Mouse (Mus musculus) liver, adult 2 months (tissue): ENCODE measurements around the gene Vmn1r239-ps. TPM values are rescaled to one million over a fixed set of nuclear protein-coding genes. Genes with fewer than 3 reads are reported as not detected.
"Not testable (repeated sequence)": the region's sequence is repeated elsewhere in the genome, so short reads cannot be mapped to it uniquely, and the experiment has no call there.

ENCODE experiments used
- DNase-seq: peaks from one replicate; pipeline ENCODE4 v3.0.0-alpha.2; 2011; ENCODE audit warnings: low read depth, low spot score; ENCODE audit errors: extremely low read depth
- H3K27ac ChIP-seq: fragments of 200-500 bp; replicated peaks from 2 replicates; pipeline ENCODE4 v1.5.1; 2012; ENCODE audit warnings: low read depth, mild to moderate bottlenecking, control low read depth, inconsistent platforms, low read length; ENCODE audit not compliant: insufficient read depth
- H3K27me3 ChIP-seq: fragments of 200-500 bp; 2 replicates; pipeline ENCODE4 v1.6.1; 2012; ENCODE audit warnings: mild to moderate bottlenecking, moderate library complexity, low read length, inconsistent platforms; ENCODE audit not compliant: control insufficient read depth, insufficient read depth
- H3K36me3 ChIP-seq: fragments of 200-500 bp; 2 replicates; pipeline ENCODE4 v1.6.1; 2012; ENCODE audit warnings: low read length, inconsistent platforms; ENCODE audit not compliant: control insufficient read depth, insufficient read depth
- H3K4me1 ChIP-seq: fragments of 200-500 bp; 2 replicates; pipeline ENCODE4 v1.6.1; 2011; ENCODE audit warnings: low read length; ENCODE audit not compliant: control insufficient read depth, insufficient read depth
- H3K4me3 ChIP-seq: fragments of 200-500 bp; 2 replicates; pipeline ENCODE4 v1.5.1; 2011; ENCODE audit warnings: low read depth, mild to moderate bottlenecking, control low read depth, low read length, moderate library complexity; ENCODE audit not compliant: insufficient read depth
- H3K79me2 ChIP-seq: fragments of 200-500 bp; 2 replicates; pipeline ENCODE4 v1.6.1; 2012; ENCODE audit warnings: inconsistent platforms, mild to moderate bottlenecking, low read length, moderate library complexity; ENCODE audit not compliant: control insufficient read depth, insufficient read depth
- H3K9ac ChIP-seq: fragments of 200-500 bp; 2 replicates; pipeline ENCODE4 v1.6.1; 2012; ENCODE audit warnings: low read depth, mild to moderate bottlenecking, control low read depth, inconsistent platforms, low read length
- CTCF ChIP-seq: fragments of 200-500 bp; IDR thresholded peaks from 2 replicates; pipeline ENCODE4 v1.5.1; 2011; ENCODE audit warnings: low read depth, low read length, control low read depth
- POLR2A ChIP-seq: fragments of 200-500 bp; IDR thresholded peaks from 2 replicates; pipeline ENCODE4 v1.6.1; 2011; ENCODE audit warnings: low read length, control low read depth; ENCODE audit not compliant: insufficient read depth; ENCODE audit errors: extremely low read depth
- WGBS: fragments of 180-500 bp; shearing (Covaris S2); methylation state at CpG from one replicate; pipeline ENCODE4 v1.1.7; 2018; 5-methylcytosine and 5-hydroxymethylcytosine counted together
- polyA plus RNA-seq: library from polyadenylated mRNA; depleted of rRNA; stranded (reverse); fragments of >200 nt; gene quantifications from 2 replicates; pipeline ENCODE4 v1.2.3, GENCODE M21; 2012; rRNA removed
- total RNA-seq: library from RNA; depleted of rRNA; stranded (reverse); fragments of >200 nt; gene quantifications from 2 replicates; pipeline ENCODE4 v1.2.3, GENCODE M21; 2014; rRNA removed

Vmn1r239-ps gene
- not detected in 2 replicates for total RNA-seq
- not detected in 2 replicates for polyA plus RNA-seq

DNA sequence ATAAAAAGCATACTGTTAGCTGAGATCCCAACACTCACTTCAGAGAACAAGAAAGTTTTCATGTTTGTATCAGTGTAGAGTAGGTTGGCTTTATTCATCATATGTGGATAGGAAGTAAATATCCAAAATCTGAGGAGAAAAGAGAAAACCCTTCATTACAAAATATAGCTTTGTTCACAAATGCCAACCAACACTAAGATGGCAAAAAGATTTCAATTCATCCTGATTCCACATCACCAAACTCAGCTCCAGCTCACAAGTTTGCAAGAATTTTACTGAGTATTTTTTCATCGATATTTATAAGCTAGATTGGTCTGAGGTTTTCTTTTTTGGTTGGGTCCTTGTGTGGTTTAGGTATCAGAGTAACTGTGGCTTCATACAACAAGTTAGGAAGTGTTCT is at the start of gene Vmn1r239-ps:
Gene Vmn1r239-ps, minus strand, starts transcription at position 101 of the 400 bp plus-strand sequence.
- not testable (repeated sequence) for H3K27ac ChIP-seq, H3K27me3 ChIP-seq, H3K9ac ChIP-seq, H3K4me1 ChIP-seq, H3K36me3 ChIP-seq, H3K4me3 ChIP-seq, DNase-seq, H3K79me2 ChIP-seq
- WGBS: 86% methylated on average over 1 of the region's 1 CpGs

DNA sequence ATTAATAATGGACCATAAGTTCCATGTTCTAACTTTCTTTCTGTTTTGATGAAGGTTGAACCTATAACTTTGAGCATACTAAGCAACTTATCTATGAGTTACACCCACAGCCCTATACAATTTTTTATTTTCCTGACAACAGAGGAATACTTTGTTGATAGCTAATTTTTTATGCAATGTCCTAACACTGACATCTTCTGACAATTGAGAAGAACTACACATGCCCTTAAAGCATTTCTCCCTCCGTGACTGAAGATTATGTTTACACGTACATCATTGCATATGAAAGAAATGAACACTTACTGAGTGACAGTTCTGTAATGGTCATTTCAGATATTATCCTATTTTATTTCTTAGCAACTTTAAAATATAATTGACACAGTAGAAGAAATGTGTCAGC is 36.0 kb upstream of the Vmn1r239-ps start:
- no peak overlapping the region for H3K4me3 ChIP-seq
- WGBS: 44% methylated on average over 2 of the region's 2 CpGs
- no peaks in the 10 kb centered on the region for H3K79me2 ChIP-seq
- H3K4me1 ChIP-seq: no peaks in the 10 kb centered on the region
- no peaks in the 10 kb centered on the region for H3K36me3 ChIP-seq
- no peaks in the 10 kb centered on the region for H3K27me3 ChIP-seq
- H3K9ac ChIP-seq: no peak overlapping the region
- no peak for TF ChIP-seq POLR2A
- 0 out of 2 replicates have a peak, but pooled peaks have one; percentile 12 for TF ChIP-seq CTCF
- no peak overlapping the region for H3K27ac ChIP-seq
- no peak for DNase-seq

GRCm38 (mm10) chrX:147443386-147443785 is 10.1 kb downstream of the Vmn1r239-ps start:
- Histone ChIP-seq H3K4me3 (no peak overlapping the region), H3K36me3 (no peaks in the 10 kb centered on the region), H3K79me2 (no peaks in the 10 kb centered on the region), H3K27me3 (no peaks in the 10 kb centered on the region), H3K4me1 (no peaks in the 10 kb centered on the region), H3K27ac (no peak overlapping the region), H3K9ac (no peak overlapping the region)
- TF ChIP-seq CTCF (no peak), POLR2A (no peak)
- 85% methylated on average over 4 of the region's 4 CpGs for WGBS
- DNase-seq: no peak

DNA sequence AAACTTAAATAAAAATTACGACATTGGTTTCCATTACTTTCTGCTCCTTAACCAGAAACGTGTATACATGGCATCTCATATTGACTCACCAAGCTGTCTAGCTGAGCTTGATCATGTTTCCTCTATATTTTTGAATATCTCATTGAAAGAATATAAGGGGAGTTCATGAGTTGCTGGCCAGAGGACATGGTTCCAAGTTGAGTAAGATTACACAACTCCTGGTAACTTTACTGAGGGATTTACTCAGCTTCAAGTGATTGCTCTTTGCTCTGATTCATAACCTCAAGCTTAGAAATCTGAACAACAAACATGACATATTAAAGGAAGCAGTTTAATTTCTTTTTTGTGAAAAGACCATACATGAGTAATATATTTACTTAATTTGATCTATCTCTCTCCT is 18.1 kb downstream of the Vmn1r239-ps start:
- H3K27me3 ChIP-seq: no peaks in the 10 kb centered on the region
- no peak overlapping the region for H3K4me3 ChIP-seq
- H3K79me2 ChIP-seq: no peaks in the 10 kb centered on the region
- 65% methylated on average over 2 of the region's 2 CpGs for WGBS
- H3K36me3 ChIP-seq: no peaks in the 10 kb centered on the region
- no peak for DNase-seq
- no peak overlapping the region for H3K9ac ChIP-seq
- no peak overlapping the region for H3K27ac ChIP-seq
- H3K4me1 ChIP-seq: no peaks in the 10 kb centered on the region
- TF ChIP-seq CTCF: no peak
- TF ChIP-seq POLR2A: no peak

DNA sequence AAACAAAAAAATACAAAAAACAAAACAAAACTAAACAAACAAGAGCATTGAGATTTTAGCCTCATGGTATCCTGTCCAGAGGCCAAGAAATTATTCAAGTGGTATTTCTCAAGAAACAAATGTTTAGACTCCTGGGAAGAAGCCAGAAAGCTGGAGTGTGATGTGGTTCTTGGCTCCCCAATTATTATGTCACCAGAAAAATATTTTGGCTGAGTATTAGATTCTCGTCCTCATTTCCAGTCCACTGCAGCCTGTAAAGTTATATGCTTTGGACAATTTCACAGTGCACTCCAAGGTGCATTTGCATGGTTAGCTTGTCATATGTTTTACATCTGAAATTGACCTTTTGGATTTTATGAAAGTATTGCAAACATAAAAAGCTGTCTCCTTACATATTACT is 23.8 kb downstream of the Vmn1r239-ps start:
- Histone ChIP-seq H3K4me3 (no peak overlapping the region), H3K27me3 (no peaks in the 10 kb centered on the region), H3K27ac (no peak overlapping the region), H3K36me3 (no peaks in the 10 kb centered on the region), H3K4me1 (no peaks in the 10 kb centered on the region), H3K79me2 (no peaks in the 10 kb centered on the region), H3K9ac (no peak overlapping the region)
- peak; percentile 12 for DNase-seq
- TF ChIP-seq POLR2A: no peak
- no peak for TF ChIP-seq CTCF
- 63% methylated on average over 1 of the region's 1 CpGs for WGBS

DNA sequence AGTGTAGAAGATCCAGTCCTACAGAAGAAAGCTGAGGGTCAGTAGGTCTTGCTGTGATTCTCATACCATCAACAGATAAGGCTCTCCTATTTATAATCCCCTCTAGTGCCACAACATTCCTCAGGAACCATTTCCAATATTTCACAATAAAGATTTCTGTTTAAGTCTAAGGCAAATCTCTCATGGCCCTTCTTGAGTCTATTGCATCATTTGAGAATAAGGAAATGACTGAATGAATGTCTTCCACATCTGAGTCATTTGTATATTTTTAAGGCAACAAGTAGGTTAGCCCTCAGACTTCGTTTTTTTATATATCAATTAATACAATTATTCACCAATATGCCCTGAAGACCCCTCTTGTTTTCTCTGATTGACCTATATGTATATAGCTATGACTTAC is 24.4 kb downstream of the Vmn1r239-ps start, which contains the start of gene Il13ra2:
Gene Il13ra2, minus strand, starts transcription at position 64 of the 400 bp plus-strand sequence.
- DNase-seq: no peak
- Histone ChIP-seq H3K4me1 (no peaks in the 10 kb centered on the region), H3K79me2 (no peaks in the 10 kb centered on the region), H3K9ac (no peak within 1 kb of the TSS), H3K36me3 (no peaks in the 10 kb centered on the region), H3K27me3 (no peaks in the 10 kb centered on the region), H3K27ac (no peak within 1 kb of the TSS), H3K4me3 (no peak within 1 kb of the TSS)
- TF ChIP-seq CTCF: no peak
- no peak for TF ChIP-seq POLR2A
- 37% methylated on average over 1 of the region's 1 CpGs for WGBS

Other genes starting within 250 kb of the Vmn1r239-ps start
- gene Il13ra2, start 24.5 kb downstream of the Vmn1r239-ps start, total RNA-seq: 0.07 and 1.1 TPM in 2 replicates
- gene Il13ra2, start 24.5 kb downstream of the Vmn1r239-ps start, polyA plus RNA-seq: 0.05 TPM in 2 replicates
- 0.13 and 0.18 TPM in 2 replicates for gene Lrch2, start 100.4 kb upstream of the Vmn1r239-ps start, total RNA-seq
- 0.02 and 0.04 TPM in 2 replicates for gene Lrch2, start 100.4 kb upstream of the Vmn1r239-ps start, polyA plus RNA-seq